Mouse (Mus musculus) gastrocnemius, adult 2 months (tissue): ENCODE measurements around the gene Nme8. TPM values are rescaled to one million over a fixed set of nuclear protein-coding genes. Genes with fewer than 3 reads are reported as not detected.

Experiments
- DNase-seq: peaks from one replicate; pipeline ENCODE4 v3.0.0; 2022
- H3K27ac ChIP-seq: fragments of 200-600 bp; 2 replicates; pipeline ENCODE4 v1.8.1; 2022; ENCODE audit warnings: mild to moderate bottlenecking
- H3K4me3 ChIP-seq: fragments of 200-600 bp; 2 replicates; pipeline ENCODE4 v1.8.1; 2022; ENCODE audit warnings: mild to moderate bottlenecking, moderate library complexity
- CTCF ChIP-seq: fragments of 200-600 bp; IDR thresholded peaks from 2 replicates; pipeline ENCODE4 v1.8.1; 2022; ENCODE audit warnings: antibody characterized with exemption, mild to moderate bottlenecking, moderate library complexity
- intact Hi-C: fragments of 180-260 bp; cut with DNase I; formaldehyde crosslinking; loops from one replicate; pipeline ENCODE4 v1.15.1; 2025
- total RNA-seq, 2 experiments: library from RNA; stranded (reverse); gene quantifications; 2 replicates each; pipeline ENCODE4 v1.2.3; 2021

The Nme8 gene
- total RNA-seq, 2 experiments from 2014 or later, result not detected

DNA sequence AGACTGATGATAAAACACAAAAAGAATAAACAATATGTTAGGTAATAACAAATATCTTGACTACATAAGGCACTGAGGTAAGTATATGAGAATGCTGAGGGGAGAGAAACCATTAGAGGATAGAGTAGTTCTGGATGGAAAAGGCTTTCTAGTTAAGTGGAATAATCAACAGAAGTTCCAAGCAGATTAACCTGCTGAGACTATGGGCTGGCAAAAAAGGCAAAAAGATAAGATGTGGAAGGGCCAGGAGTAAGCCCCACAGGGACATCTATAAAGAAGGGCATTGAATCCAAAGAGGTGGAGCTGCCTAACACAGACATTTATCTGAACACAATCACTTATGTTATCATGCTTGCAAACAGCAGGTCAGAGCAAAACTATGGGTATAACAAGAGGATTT is 89.5 kb downstream of the Nme8 start:
- H3K27ac ChIP-seq, result no peak overlapping the region
- intact Hi-C loops, result no loop called here
- no peak overlapping the region for H3K4me3 ChIP-seq
- no peak for DNase-seq
- no peak for TF ChIP-seq CTCF

DNA sequence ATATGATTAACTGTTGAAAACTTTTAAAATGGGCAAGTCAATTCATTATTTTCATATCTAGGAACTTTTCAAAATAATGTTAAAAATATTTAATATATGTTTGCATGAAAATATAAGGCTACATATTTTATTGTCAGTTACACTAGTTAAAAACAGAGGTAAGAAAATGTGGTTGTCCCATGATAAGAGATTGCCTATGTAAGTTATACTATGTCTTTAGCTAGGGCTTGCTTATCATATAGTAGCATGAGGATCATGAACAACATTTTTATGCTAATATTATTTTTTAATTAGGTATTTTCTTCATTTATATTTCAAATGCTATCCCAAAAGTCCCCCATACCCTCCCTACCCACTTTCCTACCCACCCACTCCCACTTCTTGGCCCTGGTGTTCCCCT is 92.7 kb downstream of the Nme8 start:
- intact Hi-C loops, result no loop called here
- Histone ChIP-seq H3K27ac (no peak overlapping the region), H3K4me3 (no peak overlapping the region)
- no peak for DNase-seq
- TF ChIP-seq CTCF, result no peak

DNA sequence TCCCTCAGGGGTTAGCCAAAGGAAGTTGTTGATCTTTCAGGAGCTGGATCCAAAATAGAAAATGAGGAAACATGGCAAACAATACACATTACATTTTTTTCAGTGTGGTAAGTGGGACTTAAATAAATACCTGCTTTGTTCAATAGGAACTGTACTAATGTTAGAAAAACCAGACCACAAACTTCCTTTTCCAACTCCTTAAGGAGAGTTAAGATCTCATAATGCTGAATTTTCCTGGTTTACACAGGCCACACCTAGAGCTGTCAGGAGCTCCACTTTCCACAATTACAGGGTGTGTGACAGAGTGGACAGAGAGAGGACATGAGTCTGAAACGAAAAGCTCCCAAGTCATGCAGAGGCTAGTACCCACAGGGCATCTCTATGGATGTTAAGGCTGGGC is 93.9 kb downstream of the Nme8 start:
- intact Hi-C loops, result no loop called here

DNA sequence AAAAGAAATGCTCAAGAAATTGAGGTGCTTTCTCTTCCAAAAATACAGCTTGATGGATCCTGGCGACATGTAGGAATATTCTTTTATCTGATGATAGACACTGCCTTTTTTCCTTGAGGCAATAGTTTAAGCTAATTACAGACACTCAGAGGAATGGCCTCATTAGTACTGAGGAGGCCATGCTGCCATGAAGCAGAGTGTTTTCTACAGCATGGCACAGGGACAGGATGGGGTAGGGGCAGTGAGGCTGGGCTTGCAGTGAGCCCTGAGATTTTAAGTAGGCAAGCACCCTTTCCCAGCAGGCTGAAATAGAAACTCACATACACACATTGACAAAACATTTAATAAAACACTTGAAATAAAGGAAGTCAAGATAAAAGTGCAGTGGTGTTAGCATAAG is 95.1 kb downstream of the Nme8 start:
- intact Hi-C loops, result no loop called here
- no peak overlapping the region for H3K4me3 ChIP-seq
- TF ChIP-seq CTCF, result no peak
- DNase-seq, result no peak
- no peak overlapping the region for H3K27ac ChIP-seq

More for the DNA sequence above, 93.9 kb downstream of the Nme8 start:
- TF ChIP-seq CTCF, result no peak
- no peak for DNase-seq
- H3K4me3 ChIP-seq, result no peak overlapping the region
- no peak overlapping the region for H3K27ac ChIP-seq

DNA sequence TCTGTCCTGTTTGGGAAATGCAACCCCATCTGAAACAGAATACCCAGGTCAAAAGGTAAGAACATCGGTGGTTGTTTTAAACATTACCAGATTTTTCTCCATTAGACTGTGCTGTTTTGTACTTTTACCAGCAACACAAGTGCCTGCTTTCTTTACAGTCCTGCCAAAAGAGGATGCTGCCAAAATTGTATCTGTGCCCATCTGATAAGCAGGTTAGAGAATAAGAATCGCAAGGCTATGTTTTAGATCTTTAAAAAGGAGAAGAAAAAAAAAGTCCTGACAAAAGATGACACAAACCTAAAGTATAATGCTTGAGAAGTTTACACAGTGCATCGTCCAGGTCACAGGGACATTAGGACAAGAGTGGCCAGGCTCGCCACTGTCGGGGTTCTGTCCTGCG is 98.4 kb downstream of the Nme8 start:
- no peak for DNase-seq
- Histone ChIP-seq H3K27ac (no peak overlapping the region), H3K4me3 (no peak overlapping the region)
- intact Hi-C loops, result no loop called here
- TF ChIP-seq CTCF, result no peak

DNA sequence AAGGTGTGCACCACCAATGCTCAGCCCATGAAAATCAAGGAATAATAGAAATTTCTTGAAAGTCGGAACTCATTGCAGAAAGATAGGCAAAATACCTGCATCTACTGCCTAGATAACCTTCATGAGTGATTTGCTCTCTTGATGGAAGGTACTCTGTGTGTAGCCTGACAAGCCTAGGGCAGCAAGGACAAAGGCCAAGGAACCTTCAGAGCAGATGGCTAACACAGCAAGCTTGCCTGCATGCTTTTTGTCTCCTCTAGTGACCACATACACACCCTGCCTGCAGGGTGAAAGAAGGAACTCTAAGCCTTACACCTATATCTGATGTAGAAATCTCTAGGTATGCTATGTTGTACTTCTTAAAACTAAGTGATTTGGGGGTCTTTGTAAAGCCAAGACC is 102.5 kb downstream of the Nme8 start:
- H3K4me3 ChIP-seq, result no peak overlapping the region
- no peak for DNase-seq
- no peak overlapping the region for H3K27ac ChIP-seq
- intact Hi-C loops, result no loop called here
- TF ChIP-seq CTCF, result no peak

Other genes starting within 250 kb of the Nme8 start
- 100 to 1,000 TPM in 1 of 2 experiments, 10 to 100 TPM in 1; 90.3 to 139 TPM for gene Epdr1, start 77.9 kb downstream of the Nme8 start, total RNA-seq
- 1 to 10 TPM; 2.4 to 4.2 TPM for gene Sfrp4, start 74.7 kb downstream of the Nme8 start, total RNA-seq
- gene Gpr141, start 126.5 kb upstream of the Nme8 start, total RNA-seq, result not detected